Mouse (Mus musculus) lung, adult 2 months (tissue): ENCODE results near the gene Slc25a14.

Experiments
- CTCF ChIP-seq: fragments of 200-500 bp; IDR thresholded peaks from 2 replicates; pipeline ENCODE4 v1.5.1; 2011; ENCODE audit warnings: mild to moderate bottlenecking, low read length, control low read depth; ENCODE audit not compliant: insufficient read depth
- POLR2A ChIP-seq: fragments of 200-500 bp; IDR thresholded peaks from 2 replicates; pipeline ENCODE4 v1.6.1; 2011; ENCODE audit warnings: low read depth, mild to moderate bottlenecking, control low read depth, low read length, borderline replicate concordance; ENCODE audit errors: extremely low read depth

- TF ChIP-seq CTCF (0 out of 2 replicates have a peak, but pooled peaks have one; percentile 20), POLR2A (no peak)
These were observed 13.8 kb downstream of the Slc25a14 start for GRCm38 (mm10) chrX:48637032-48637431.
